Mouse (Mus musculus) c-Kit-positive CD71-positive TER-119-negative erythroid progenitor cells, embryonic 14.5 days (primary cell): ENCODE data around the gene Nr2f2.

Experiments
- DNase-seq: peaks from one replicate; pipeline ENCODE4 v3.0.0-alpha.2; 2013; ENCODE audit warnings: low read depth

The Nr2f2 gene

DNA sequence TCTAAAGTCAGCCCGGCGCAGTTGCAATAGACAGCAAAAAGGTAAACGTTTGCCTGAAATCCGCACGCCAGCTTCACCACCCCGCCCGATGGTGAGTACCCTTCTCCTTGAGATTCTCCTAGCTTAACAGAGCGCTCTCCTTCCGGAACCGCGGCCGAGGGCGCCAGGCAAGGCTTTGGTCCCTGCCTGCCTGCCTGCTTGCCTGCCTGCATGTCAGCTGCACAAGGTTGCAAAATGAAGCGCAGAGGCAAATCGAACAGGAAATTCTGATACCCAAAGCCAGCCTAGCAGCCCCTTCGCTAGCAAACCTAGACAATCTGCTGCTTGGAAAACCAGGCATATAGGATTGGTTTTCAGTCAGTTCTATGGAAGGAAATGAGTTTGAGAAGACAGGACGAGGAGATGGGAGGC is 1.1 kb downstream of the Nr2f2 start:
- no peak for DNase-seq

DNA sequence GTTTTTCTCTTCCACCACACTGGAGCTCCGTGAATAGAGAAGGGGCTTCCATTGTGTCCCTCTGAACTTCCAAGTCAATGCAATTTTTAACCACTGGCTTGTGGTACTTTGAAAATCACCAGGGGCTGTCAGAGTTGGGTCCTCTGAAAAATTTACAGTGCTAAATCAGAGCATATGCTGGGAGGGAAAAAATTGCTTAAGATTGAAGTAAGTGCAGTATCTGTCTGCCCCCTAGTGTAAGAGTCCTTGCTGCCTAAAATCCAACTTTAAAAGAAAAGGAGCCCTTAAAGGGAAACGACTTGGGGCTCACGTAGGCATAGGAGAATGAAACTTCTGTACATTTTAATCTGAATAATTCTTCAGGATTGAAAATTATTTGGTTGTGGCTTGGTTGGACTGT is 1.7 kb downstream of the Nr2f2 start:
- no peak for DNase-seq

DNA sequence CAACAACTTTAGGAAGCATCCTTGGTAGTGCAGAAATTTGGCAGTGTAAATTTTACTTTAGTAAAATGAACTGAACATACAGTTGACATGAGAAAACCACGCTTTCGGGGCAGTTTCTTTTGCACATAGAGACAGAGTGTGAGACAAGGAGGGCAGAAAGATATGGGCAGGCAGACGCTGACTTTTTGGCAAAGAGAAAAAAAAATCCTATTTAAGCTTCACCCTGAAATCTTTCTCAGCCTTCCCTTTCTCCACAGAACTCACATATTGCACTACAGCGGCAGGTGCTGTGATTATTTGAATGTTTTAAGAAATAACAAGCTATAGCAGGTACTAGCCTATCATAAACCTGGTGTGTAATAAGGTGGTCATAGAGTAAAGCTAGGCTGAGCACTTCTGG is 3.2 kb downstream of the Nr2f2 start:
- DNase-seq, result no peak

DNA sequence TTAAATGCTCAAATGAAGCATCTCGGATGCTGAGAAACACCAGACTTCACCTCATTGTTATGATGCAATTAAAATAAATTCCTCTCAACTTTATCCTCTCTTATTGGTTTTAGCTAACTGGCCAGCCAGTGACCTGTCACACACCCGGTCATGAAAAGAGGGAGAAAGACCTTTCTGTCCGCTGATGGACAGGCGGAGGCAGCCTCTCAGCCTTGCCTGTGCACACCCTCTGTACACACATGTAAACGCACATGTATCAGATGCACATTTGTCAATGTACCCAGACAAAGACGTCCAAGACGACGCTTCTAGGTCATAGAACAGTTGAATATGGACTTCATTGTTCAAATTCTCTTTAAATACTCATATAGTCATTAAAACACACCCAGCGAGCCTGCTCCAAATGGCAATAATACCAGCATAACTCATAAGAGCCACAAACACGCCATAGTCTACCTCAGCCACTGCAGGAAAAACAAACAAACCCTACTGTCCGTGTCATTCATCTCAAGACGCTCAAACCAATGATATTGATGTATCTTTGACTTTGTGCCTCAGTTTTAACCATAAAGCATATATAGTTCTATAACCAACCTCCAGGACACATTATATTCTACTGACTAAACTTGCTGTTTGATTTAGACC is 3.9 kb downstream of the Nr2f2 start:
- DNase-seq, result no peak

DNA sequence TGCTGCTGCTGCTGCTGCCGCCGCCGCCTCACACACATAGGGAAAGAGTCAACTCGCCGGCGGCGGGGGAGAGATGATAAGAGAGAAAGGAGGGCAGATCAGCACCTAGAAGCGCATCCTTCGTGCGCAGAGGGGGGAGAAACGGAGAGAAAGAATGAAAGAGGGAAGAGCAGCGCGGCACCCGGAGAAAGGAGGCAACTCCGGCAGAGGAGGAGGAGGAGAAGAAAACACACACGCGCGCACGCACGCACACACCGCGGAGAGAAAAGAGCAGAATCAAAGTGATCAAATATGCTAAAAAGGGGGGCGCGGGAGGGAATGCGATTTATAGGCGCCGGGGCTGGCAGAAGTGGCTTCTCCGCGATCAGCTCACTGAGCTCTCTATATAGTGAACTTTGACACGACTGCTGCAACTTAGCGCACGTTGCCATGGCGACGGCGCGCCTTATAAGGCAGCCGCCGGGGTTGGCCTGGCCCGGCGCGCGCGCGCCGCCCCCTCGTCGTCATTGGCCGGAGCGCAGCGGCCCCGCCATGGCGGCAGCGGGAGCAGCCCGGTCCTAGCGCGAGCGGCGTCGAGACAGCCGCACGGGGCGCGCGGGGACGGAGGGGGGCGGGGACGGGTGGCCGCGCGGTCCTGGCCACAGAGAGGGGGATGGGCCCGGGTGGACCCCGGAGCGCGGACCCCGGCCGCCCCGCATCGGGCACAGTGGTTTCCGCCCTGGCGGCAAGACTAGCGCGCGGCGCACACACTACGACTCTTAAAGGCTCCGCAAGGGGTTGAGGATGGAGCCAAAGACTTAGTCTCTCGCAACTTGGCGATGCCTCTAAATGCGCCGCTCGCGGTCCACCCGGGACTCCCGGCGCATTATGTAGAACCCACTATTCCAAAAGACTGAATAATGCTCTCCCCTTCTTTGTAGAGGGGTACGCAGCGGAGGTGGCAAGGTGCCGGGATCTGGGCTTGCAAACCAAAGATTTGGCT is 4.9 kb downstream of the Nr2f2 start:
- peak; percentile 14 for DNase-seq

DNA sequence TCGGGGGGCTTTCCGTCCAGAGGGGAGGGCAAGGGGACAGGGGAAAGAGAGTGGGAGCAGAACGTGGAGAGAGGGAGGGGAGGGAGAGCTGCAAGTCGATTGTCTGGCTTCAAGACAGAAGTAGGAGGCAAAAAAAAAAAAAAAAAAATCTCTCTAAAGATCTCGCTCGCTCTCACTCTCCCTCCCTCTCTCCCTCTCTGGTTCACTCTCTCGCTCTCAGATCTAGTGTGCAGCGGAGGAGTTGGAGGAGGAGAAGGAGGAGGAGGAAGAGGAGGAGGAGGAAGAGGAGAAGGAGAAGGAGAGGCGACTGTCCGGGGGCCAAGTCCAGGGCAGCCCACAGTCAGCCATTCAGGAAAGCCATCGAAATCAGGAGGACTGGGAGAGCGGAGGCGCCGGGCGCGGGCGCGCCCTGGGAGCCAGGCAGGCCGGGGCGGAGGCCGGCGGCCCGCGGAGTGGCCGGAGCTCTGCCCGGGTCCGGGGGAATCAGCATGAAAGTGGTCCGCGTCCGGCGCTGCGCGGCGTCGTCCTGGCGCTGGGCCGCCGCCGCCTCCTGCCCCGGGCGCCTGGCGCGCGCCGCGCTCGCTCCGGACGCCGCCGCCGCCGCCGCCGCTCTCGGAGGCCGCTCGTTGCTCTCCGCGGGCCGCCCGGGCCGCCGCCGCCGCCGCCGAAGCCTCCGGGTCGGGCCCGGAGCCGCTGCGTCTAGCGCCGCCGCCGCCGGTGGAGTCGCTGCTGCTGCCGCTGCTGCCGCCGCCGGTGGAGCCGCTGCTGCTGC is 5.7 kb downstream of the Nr2f2 start:
- no peak for DNase-seq

DNA sequence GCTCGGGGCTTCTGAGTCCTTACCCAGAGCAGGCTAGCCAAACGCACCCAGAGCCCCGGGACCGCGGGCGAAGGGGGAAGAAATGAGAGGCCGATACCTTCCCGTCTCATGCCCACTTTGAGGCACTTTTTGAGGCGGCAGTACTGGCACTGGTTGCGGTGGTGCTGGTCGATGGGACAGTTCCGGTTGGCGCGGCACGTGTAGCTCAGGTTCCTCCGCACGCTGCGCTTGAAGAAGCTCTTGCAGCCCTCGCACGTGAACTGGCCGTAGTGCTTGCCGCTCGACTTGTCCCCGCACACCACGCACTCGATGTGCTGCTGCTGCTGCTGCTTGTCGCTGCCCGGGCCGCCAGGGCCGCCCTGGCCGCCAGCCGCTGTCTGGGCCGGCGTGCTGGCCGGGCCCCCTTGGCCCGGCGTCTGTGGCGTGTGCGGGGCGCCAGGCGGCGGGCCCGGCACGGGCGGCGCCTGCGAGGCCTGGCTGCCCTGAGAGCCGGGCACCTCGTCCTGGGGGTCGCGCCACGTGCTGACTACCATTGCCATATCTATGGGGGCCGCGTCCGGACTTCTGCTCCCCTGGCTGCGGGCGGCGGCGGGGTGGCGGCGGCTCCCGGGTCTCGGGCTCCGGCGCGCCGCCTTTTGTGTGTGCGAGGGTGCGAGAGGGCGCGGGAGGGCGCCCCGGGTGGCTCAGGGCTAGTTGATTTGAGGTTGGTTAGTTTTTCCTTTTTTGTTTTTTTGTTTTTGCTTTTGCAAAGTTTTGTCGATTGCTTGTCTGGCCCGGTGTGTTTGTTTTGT is 6.5 kb downstream of the Nr2f2 start:
- no peak for DNase-seq

DNA sequence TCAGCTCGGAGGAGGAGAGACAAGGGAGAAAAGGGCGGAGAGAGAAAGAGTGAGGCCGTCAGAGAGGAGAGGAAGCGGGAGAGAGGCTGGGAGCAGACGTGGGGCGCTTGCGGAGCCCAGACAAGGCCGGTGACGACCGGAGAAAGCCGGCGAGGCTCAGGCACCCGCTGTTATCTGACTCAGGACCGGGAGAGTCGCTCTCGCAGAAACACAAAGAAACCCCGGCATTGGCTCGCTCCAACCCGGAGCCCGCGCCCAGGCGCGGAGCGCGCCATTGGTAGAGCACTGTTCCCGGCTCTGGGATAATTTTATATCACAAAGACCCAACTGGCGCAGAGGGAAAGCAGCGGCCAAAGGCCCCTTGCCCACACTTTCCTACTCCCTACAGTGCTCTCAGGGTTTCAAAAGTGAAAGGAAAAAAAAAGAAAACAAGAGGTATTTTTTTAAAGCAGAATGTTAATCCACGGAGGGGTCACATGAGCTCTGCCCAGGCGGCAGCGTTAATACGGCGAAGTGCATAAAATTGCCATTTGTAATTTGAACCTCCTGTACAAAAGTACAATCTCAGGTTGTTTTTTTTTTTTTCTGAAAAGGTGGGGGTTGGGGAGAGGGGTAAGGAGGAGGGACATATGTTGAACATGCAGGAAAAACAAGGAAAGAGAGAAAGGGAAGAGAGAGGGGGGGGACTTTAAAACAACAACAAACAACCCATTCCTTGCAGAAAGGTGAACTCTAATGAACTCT is 7.5 kb downstream of the Nr2f2 start:
- no peak for DNase-seq

DNA sequence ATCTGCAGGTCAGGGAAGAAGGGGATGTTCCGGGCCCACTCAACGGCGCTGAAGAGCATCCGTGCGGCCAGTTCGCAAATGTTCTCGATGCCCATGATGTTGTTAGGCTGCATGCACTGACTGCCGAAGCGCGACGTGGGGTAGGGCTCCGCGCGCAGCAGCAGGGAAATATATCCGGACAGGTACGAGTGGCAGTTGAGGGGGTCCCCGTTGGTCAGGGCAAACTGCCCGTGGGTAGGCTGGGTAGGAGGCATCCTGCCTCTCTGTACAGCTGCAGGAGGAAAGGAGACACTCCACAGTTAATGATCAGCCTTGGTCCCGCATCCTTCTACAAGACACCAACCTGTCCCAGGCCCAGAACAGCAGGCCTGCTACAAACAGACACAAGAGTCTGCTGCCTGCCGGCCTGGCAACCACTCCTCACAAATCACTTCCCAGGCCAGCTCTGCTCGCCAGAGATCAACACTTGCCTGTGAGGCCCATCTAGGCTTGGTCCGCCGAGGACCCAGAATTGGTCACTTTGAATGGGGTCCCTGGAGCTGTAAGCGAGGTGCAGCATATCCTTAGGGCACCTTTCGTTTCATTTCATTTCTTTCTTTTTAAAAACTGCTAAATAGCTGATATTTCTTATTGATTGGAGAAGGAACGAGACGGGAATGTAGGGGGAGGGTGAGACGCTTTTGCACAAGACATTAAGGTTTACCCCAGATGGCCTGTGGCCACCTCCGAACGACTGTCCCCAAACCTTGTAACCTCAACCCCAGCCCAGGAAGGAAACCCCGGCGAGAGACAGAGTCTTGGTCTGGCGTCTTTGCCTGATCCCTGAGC is 8.3 kb downstream of the Nr2f2 start:
- no peak for DNase-seq

DNA sequence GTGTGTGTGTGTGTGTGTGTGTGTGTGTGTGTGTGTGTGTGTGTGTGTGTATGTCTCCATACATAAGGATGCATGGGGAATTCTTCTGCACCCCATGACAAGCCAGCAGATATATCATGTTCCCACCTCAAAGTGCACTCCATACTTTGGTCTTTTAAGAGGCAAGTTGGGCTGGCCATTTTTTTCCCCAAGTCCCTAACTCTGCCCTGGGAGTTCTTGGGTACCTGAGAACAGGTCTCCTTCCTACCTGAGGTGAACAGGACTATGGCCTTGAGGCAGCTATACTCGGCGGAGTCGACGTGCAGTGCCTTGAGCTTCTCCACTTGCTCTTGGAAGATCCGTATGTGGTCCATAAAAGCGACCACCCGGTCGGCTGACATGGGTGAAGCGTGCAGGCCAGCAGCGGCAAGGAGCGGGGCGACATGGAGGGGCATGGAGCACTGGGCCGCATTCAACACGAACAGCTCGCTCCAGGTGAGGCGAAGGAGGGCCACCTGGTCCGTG is 9.0 kb downstream of the Nr2f2 start:
- DNase-seq, result no peak

DNA sequence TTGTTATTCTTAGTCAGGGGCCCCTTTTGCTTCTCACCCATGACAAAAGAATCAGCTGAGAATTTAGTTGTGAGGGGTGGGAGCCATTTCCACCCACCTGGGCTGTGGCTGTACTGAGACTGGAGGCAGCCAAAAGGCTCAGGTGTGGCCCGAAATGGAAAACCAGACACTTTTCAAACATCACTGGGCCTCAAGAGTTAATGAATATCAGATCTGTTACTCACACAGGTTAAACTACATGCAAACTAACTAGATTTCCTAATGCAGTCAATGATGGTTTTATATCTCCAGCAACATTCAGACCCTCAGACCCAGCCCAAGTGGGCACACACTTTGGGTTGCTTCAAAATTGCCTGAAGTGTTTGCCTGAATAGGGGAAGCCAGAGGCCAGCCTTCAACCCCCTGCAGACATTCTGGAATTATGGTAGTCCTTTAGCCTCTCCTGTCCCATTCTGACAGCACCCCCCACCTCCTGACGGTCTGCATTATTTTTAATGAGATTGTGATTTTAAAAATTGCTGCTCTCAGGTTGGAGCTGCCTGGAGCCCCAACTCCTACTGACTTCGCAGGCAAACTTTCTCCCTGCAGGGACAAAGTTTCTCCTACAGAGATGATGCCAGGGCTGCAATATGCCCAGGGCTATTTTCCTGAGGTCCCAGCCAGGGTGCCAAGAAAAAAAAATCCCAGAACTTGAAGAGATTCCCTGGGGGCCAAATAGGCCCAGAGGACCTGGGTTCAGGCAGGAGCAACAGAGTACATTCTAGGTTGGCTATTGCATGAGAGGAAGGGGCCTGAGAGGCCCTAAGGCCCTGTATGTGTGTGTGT is 9.6 kb downstream of the Nr2f2 start:
- no peak for DNase-seq

DNA sequence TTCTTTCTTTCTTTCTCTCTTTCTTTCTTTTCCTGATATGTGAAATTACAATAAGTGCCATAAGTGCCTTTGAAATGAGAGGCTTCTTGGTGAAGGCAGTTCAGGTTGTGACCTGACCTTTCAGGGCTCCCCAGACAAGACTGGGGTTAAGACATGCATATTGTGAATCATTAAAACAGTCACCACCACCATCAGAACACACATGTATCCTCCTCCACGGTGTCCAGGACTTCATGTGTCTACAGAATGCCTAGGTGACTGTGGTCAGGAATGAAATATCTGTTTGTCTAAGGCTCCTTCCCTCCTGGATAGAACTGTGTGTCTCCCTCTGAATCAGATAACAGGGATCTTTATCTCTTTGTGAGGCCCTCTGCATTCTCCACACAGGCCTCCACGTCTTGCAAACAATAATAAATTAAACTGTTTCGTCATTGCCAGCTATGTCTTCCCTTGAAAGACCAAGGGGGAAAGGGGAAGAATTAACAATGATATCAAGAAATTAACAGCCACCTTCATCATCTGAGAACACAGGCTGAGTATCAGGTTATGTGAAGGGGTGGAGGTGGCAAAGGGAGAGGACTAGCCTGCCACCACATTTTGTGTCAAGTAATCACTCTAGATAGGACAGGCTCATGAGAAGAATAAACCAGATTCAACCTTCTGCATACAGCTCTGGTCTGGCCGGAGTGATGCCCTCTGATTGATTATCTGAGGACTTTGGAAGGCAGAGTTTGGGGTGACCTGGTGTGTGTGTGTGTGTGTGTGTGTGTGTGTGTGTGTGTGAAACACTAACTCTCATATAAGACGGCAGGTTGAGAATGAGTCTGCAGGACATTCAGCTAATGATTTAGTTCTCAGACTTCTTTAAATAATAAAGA is 10.6 kb downstream of the Nr2f2 start:
- no peak for DNase-seq

DNA sequence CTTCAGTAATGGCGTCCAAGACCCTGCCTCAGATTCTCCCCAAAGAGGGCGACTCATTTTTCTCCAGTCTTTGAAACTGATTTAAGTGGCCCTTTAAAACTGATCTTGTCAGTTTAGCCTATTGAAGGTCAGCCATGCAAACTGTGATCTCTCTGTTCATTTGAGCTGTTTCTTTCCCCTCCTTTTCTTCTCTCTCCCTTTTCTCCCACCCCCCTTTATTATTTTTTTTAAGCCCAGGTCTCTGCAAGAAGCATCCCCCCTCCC is 11.2 kb downstream of the Nr2f2 start:
- no peak for DNase-seq

DNA sequence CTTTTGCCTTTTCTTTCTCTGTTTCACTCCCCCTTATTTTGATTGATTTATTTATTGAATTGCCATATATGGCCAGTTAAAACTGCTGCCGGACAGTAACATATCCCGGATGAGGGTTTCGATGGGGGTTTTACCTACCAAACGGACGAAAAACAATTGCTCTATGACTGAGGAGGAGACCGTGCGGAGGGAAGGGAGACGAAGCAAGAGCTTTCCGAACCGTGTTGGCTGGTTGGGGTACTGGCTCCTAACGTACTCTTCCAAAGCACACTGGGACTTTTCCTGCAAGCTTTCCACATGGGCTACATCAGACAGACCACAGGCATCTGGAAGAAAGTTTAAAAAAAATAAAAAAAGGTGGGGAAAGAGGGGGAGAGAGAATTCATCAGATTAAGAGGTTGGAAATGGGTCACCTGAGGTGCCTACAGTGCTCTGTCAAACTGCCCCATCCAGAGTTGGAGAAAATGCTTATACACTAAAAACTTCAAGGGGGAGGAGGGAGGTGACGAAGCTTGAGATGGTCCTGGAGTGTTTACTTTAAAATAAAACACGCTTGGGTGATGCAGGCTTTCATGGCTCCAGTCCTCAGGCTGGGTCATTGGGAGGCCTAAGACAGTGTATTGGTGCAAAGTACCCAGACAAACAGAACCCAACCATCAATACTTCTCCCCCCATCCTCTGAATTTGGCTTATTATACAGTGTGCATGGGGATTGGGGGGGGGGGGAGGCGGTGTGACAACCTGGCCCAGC is 11.8 kb downstream of the Nr2f2 start:
- DNase-seq, result no peak

DNA sequence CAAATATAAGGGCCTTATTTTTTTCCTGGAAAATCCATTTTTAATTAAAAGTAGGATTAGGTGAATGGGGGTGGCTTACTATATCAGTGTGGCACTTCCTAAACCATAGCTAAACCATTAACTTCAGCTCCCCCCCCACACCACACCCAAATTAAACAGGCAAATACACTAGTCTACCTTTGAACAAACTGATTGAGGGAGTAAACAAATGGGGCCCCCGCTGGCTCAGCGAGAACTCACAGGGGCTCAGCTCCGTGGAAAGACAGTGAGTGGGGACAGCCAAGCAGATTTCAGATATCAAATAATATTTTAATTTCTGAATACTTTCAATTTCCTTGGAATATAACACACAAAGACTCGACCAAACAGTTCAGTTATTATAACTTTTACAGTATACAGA is 13.4 kb downstream of the Nr2f2 start:
- no peak for DNase-seq

DNA sequence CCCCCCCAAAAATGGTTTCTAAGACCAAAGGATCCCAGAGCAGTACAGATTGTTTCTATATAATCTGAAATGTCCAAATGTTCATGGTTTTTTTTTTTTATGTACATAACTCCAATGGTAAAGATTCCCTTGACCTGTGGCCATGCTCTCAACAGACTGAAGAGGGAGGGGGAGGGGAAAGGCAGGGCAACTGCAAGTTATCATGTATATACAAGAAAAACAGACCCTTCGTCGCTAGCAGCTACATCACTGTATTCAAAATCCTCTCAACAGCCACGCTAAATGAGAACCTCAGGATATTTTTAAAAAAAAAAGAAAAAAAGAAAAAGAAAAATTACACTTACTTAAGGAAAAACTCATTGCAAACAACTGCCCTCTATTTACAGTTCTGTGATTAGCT is 13.9 kb downstream of the Nr2f2 start:
- DNase-seq, result no peak

DNA sequence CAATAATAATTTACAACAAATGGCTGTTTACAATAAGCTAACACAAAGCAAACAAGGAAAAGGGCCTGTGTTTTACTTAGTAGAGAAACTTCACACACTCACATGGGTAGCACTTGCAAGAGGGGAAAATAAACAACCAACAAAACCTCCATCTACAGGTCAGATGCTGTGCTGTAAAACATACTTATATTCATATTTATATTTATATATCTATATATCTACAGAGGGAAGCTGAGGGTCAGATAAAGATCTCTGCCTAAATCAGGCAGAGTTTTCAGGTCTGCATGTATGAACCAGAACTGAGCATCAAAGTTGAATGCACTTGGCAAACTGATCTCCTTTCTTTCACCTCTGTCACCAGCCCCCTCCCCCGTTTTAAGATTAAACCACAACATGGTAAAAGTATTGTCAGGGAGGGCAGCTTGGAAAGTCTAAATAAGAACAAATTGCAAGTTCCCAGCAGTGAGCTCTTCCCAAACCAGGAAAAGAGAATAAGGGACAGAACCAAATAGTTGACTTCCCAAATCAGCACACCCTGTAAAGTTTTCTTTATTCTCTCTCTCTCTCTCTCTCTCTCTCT is 14.5 kb downstream of the Nr2f2 start:
- no peak for DNase-seq
